In genomic region chr5:117359497-117360227, GRCm38 (mm10) we compare ENCODE assay signal across 7 mouse cellular contexts. TPM values are rescaled to one million over a fixed set of nuclear protein-coding genes. Genes with fewer than 3 reads are reported as not detected.
DNase-seq lines count a peak whose midpoint lies in the region; ATAC-seq and TF ChIP-seq lines count a peak whose summit lies in the region.

No protein-coding gene starts in this region.

- ATAC-seq in forebrain, embryonic 12.5 days (ENCODE audit: low FRiP score): no peak

- 34% methylated on average over 7 of the region's 7 CpGs for WGBS in forebrain, embryonic 12.5 days

- no peaks in the 10 kb centered on the region for H3K36me3 ChIP-seq in testis, adult 2 months (ENCODE audit: control insufficient read depth, insufficient read depth, low read length)
- peaks cover 15% of the 10 kb centered on the region for H3K36me3 ChIP-seq in forebrain, embryonic 12.5 days (replicated peaks)

- peak overlapping the region; percentile 70 for H3K27ac ChIP-seq in testis, adult 2 months (ENCODE audit: control insufficient read depth, insufficient read depth, low read depth, low read length)
- H3K27ac ChIP-seq in forebrain, embryonic 12.5 days: peak overlapping the region; percentile 75

- peaks cover 25% of the 10 kb centered on the region for H3K4me1 ChIP-seq in testis, adult 2 months (ENCODE audit: control insufficient read depth, insufficient read depth, low read length)
- H3K4me1 ChIP-seq in forebrain, embryonic 12.5 days: peaks cover 53% of the 10 kb centered on the region

- no peak for TF ChIP-seq CTCF in testis, adult 2 months (IDR thresholded peaks at IDR 0.05; ENCODE audit: control insufficient read depth, insufficient read depth, insufficient replicate concordance, low read depth, low read length)

- H3K27me3 ChIP-seq in testis, adult 2 months (ENCODE audit: control insufficient read depth, insufficient read depth, low read length): no peaks in the 10 kb centered on the region; the same call in 1 of the 2 replicates
- 0 out of 2 replicates have a peak, but pooled peaks cover 3% of the 10 kb centered on the region for H3K27me3 ChIP-seq in forebrain, embryonic 12.5 days

- H3K4me2 ChIP-seq in forebrain, embryonic 12.5 days: peak overlapping the region; percentile 36

- H3K9ac ChIP-seq in forebrain, embryonic 12.5 days: no peak overlapping the region

- no peaks in the 10 kb centered on the region for H3K9me3 ChIP-seq in forebrain, embryonic 12.5 days

- DNase-seq in testis, postnatal 10 days (ENCODE audit: low spot score): no peak
- DNase-seq in kidney, postnatal 25 days: peak; percentile 40 to 63
- DNase-seq in thymus, postnatal 25 days: peak; percentile 23
- no peak for DNase-seq in gastrocnemius, postnatal 4 days (ENCODE audit: low spot score in 2 of 2)
- no peak for DNase-seq in cerebellum, postnatal 14 days

- TF ChIP-seq POLR2A in testis, adult 2 months (IDR thresholded peaks at IDR 0.05; ENCODE audit: control insufficient read depth, low read depth, low read length): no peak

- H3K4me3 ChIP-seq in testis, adult 2 months (ENCODE audit: control insufficient read depth, low read depth, low read length): no peak overlapping the region
- no peak overlapping the region for H3K4me3 ChIP-seq in forebrain, embryonic 12.5 days (replicated peaks)

RNA-seq across cellular contexts. Expression of gene Wsb2, which starts 2.6 kb away (rescaled TPM):
- polyA plus RNA-seq in testis, adult 2 months (2012; rRNA removed): 48.8 and 56.3 TPM in 2 replicates
- 94.4 and 95.5 TPM in 2 replicates for polyA plus RNA-seq in forebrain, embryonic 12.5 days (2016; fragmentation: Nextera tagmentation; extraction: Ambion mirVana)
- 100 to 1,000 TPM in 1 of 2 experiments, 10 to 100 TPM in 1; 95.9 to 107 TPM for total RNA-seq in gastrocnemius, postnatal 4 days (2021)

RNA-seq across cellular contexts. Expression of gene Rfc5, which starts 29.2 kb away (rescaled TPM):
- polyA plus RNA-seq in testis, adult 2 months (2012; rRNA removed): 3.6 and 5.7 TPM in 2 replicates
- polyA plus RNA-seq in forebrain, embryonic 12.5 days (2016; fragmentation: Nextera tagmentation; extraction: Ambion mirVana): 82.0 and 86.0 TPM in 2 replicates
- total RNA-seq in gastrocnemius, postnatal 4 days (2021): 10 to 100 TPM; 16.7 to 19.9 TPM

RNA-seq across cellular contexts. Expression of gene Vsig10, which starts 40.8 kb away (rescaled TPM):
- polyA plus RNA-seq in testis, adult 2 months (2012; rRNA removed): 13.0 and 16.6 TPM in 2 replicates
- polyA plus RNA-seq in forebrain, embryonic 12.5 days (2016; fragmentation: Nextera tagmentation; extraction: Ambion mirVana): 3.0 and 3.7 TPM in 2 replicates
- total RNA-seq in gastrocnemius, postnatal 4 days (2021): 10 to 100 TPM in 1 of 2 experiments, 1 to 10 TPM in 1; 9.7 to 11.7 TPM

RNA-seq across cellular contexts. Expression of gene Ksr2, which starts 54.1 kb away (rescaled TPM):
- polyA plus RNA-seq in testis, adult 2 months (2012; rRNA removed): 2.0 and 2.1 TPM in 2 replicates
- polyA plus RNA-seq in forebrain, embryonic 12.5 days (2016; fragmentation: Nextera tagmentation; extraction: Ambion mirVana): 2.2 and 2.7 TPM in 2 replicates
- total RNA-seq in gastrocnemius, postnatal 4 days (2021): under 1 TPM; 0.22 to 0.23 TPM

Comparison
In these comparisons a context has a peak if more than half of its experiments do, and no peak if none do; other contexts are left out.
1. DNase-seq: peak in kidney, postnatal 25 days (2 of 2) and thymus, postnatal 25 days (single experiment); none in testis, postnatal 10 days (single experiment), gastrocnemius, postnatal 4 days (0 of 2) and cerebellum, postnatal 14 days (0 of 2).
2. RNA of gene Rfc5, which starts 29.2 kb away (polyA plus RNA-seq): 82.0 to 86.0 TPM in forebrain, embryonic 12.5 days; 3.6 to 5.7 TPM in testis, adult 2 months; every median in the first group is over 10 times any median in the second.